Mouse (Mus musculus): Measurements from ENCODE around the gene Lrp5.
"Not testable (repeated sequence)": the region's sequence is repeated elsewhere in the genome, so short reads cannot be mapped to it uniquely, and the experiment has no call there.

Gene Lrp5

GRCm38 (mm10) chr19:3619359-3619758, 67.0 kb downstream of the Lrp5 start:
- in situ Hi-C loops (cut with MboI, MseI), result no loop called here

- in situ Hi-C loops (cut with MboI, MseI), result no loop called here
Observed at GRCm38 (mm10) chr19:3613991-3614390, 72.4 kb downstream of the Lrp5 start.

GRCm38 (mm10) chr19:3612534-3613273, 73.7 kb downstream of the Lrp5 start:
- in situ Hi-C loops (cut with MboI, MseI), result no loop called here

GRCm38 (mm10) chr19:3611730-3612129, 74.6 kb downstream of the Lrp5 start:
- in situ Hi-C loops (cut with MboI, MseI), result no loop called here

GRCm38 (mm10) chr19:3610886-3611285, 75.5 kb downstream of the Lrp5 start:
- in situ Hi-C loops (cut with MboI, MseI), result no loop called here

GRCm38 (mm10) chr19:3609826-3610225, 76.5 kb downstream of the Lrp5 start:
- in situ Hi-C loops (cut with MboI, MseI), result no loop called here

GRCm38 (mm10) chr19:3594316-3594715, 92.0 kb downstream of the Lrp5 start:
- in situ Hi-C loops (cut with MboI, MseI), result no loop called here

GRCm38 (mm10) chr19:3593379-3594055, 92.8 kb downstream of the Lrp5 start:
- in situ Hi-C loops (cut with MboI, MseI), result no loop called here

- in situ Hi-C loops (cut with MboI, MseI), result no loop called here
Observed at GRCm38 (mm10) chr19:3589968-3590367, 96.4 kb downstream of the Lrp5 start.

- in situ Hi-C loops (cut with MboI, MseI), result no loop called here
Observed at GRCm38 (mm10) chr19:3589547-3589946, 96.8 kb downstream of the Lrp5 start.

GRCm38 (mm10) chr19:3587729-3588128, 98.6 kb downstream of the Lrp5 start:
- in situ Hi-C loops (cut with MboI, MseI), result not testable (repeated sequence)

- in situ Hi-C loops (cut with MboI, MseI), result no loop called here
Observed at GRCm38 (mm10) chr19:3586540-3586939, 99.8 kb downstream of the Lrp5 start.

- in situ Hi-C loops (cut with MboI, MseI), result no loop called here
Observed at GRCm38 (mm10) chr19:3586026-3586425, 100.3 kb downstream of the Lrp5 start.

- in situ Hi-C loops (cut with MboI, MseI), result no loop called here
Observed at GRCm38 (mm10) chr19:3581326-3581725, 105.0 kb downstream of the Lrp5 start.

GRCm38 (mm10) chr19:3577911-3578290, 108.5 kb downstream of the Lrp5 start:
- in situ Hi-C loops (cut with MboI, MseI), result loop anchor here in 1 of 2 experiments (10.0 kb wide), 1 partner anchor 607 kb away; no protein-coding TSS in a partner anchor

- in situ Hi-C loops (cut with MboI, MseI), result loop anchor here in 1 of 2 experiments (10.0 kb wide), 1 partner anchor 607 kb away; no protein-coding TSS in a partner anchor
Observed at GRCm38 (mm10) chr19:3577265-3577910, 109.0 kb downstream of the Lrp5 start.

GRCm38 (mm10) chr19:3576451-3577264, 109.7 kb downstream of the Lrp5 start:
- in situ Hi-C loops (cut with MboI, MseI), result loop anchor here in 1 of 2 experiments (10.0 kb wide), 1 partner anchor 608 kb away; no protein-coding TSS in a partner anchor

- in situ Hi-C loops (cut with MboI, MseI), result loop anchor here in 1 of 2 experiments (10.0 kb wide), 1 partner anchor 609 kb away; no protein-coding TSS in a partner anchor
Observed at GRCm38 (mm10) chr19:3575632-3576384, 110.6 kb downstream of the Lrp5 start, which contains the start of gene Ppp6r3. Gene Ppp6r3, minus strand, starts transcription at chr19:3575749.

- in situ Hi-C loops (cut with MboI, MseI), result loop anchor here in 1 of 2 experiments (10.0 kb wide), 1 partner anchor 610 kb away; no protein-coding TSS in a partner anchor
Observed at GRCm38 (mm10) chr19:3575276-3575631, 111.1 kb downstream of the Lrp5 start.

GRCm38 (mm10) chr19:3574593-3575094, 111.7 kb downstream of the Lrp5 start:
- in situ Hi-C loops (cut with MboI, MseI), result loop anchor here in 1 of 2 experiments (10.0 to 25.0 kb wide), 2 partner anchors 610 to 1813 kb away; partner anchors contain the start of gene Sart1
